Mouse (Mus musculus): ENCODE results near the gene Kpna2.

GRCm38 (mm10) chr11:107010447-107010846, 11.1 kb upstream of the Kpna2 start:
- TF ChIP-seq CHD2 (IDR thresholded peaks at IDR 0.05; ENCODE audit: low read depth, low read length) (no peak), ZC3H11A (IDR thresholded peaks at IDR 0.05; ENCODE audit: borderline replicate concordance, low read depth, low read length) (no peak), MAFK (IDR thresholded peaks at IDR 0.05; ENCODE audit: insufficient read depth, low read depth, low read length) (no peak)

Measured in ES-E14 (cell line).